Mouse (Mus musculus) spleen, adult 18-20 months (tissue): Measurements from ENCODE around the gene Trmt11.
"Not testable (repeated sequence)": the region's sequence is repeated elsewhere in the genome, so short reads cannot be mapped to it uniquely, and the experiment has no call there.

ENCODE experiments used
- DNase-seq, 2 experiments: peaks; one replicate each; pipeline ENCODE4 v3.0.0; 2022; ENCODE audit warnings: mixed read lengths in 2 of 2

Trmt11 gene

GRCm38 (mm10) chr10:30600542-30600966, at the start of gene Trmt11:
Gene Trmt11, minus strand, starts transcription at chr10:30600749.
- peak; percentile 72 to 84 for DNase-seq

- DNase-seq: no peak
Observed at GRCm38 (mm10) chr10:30647681-30648080, 47.1 kb upstream of the Trmt11 start.

DNA sequence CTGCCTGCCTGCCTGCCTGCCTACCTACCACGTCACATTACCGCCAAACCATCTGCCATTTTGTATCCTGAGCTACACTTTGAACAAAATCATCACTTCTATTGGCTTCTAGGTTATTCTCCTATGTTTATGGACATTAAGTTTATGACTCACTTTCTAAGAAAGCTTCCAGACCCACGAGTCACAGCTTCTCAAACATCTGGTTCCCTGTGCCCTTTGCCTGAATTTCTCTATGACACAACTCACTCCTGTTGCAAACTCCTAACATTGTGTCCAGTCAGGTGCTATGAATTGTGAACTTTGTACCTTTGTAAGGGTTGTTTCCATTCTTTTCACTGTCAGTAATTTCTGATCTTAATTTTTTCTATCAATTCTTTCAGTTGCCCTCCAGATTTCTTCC, 37.7 kb upstream of the Trmt11 start:
- DNase-seq: no peak

DNA sequence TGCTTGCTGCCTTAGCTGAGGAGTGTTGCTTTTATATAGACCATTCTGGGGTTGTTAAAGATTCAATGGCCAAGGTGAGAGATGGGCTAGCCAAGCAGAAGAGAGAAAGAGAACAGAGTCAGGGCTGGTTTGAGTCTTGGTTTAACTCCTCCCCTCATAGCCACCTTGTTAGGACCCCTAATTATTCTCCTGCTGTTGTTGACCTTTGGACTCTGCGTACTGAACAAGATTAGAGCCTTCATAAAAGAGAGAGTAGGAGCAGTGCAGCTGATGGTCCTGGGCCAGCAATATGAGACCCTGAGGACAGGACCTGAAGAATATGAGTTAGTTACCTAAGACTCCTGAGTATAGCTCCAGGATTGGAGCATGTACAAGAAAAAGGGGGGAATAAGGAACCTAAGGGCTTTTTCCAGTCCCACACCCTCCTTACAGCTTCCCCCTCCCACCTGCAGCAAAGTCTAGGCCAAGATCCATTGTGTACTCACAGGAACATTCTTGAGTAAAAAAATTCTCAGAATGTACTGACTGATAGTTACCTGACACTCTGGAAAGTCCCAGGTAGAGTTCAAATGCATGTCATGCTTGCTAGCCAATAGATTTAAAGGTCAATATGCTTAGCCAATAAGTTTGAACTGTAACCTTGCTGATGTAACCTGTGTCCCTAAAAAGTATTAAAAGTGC, 36.1 kb upstream of the Trmt11 start:
- DNase-seq: not testable (repeated sequence)

- no peak for DNase-seq
Observed at GRCm38 (mm10) chr10:30632718-30633117, 32.2 kb upstream of the Trmt11 start.

- DNase-seq: no peak
Observed at GRCm38 (mm10) chr10:30629977-30630376, 29.4 kb upstream of the Trmt11 start.

GRCm38 (mm10) chr10:30629513-30629912, 29.0 kb upstream of the Trmt11 start, which contains the start of gene Hint3:
Gene Hint3, minus strand, starts transcription at chr10:30629632.
- no peak for DNase-seq

DNA sequence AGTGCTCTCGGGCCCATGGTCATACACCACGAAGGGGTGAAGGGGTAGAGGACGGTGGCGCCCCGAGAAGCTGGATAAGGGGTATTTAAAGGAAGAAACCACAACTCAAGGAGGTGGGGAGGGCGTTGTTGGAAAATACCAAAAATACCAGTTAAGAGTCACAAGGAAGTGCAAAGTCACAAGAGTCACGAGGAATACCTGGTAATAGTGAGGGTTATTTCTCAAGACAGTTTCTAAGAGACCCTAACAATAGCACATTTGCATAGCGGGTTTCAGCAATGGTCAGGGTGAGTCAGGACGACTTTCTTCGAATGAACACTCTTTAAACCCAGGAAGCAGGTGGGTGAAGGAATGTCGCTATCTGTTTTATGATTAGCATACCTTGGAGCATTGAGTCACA, 27.9 kb upstream of the Trmt11 start:
- DNase-seq: not testable (repeated sequence)

DNA sequence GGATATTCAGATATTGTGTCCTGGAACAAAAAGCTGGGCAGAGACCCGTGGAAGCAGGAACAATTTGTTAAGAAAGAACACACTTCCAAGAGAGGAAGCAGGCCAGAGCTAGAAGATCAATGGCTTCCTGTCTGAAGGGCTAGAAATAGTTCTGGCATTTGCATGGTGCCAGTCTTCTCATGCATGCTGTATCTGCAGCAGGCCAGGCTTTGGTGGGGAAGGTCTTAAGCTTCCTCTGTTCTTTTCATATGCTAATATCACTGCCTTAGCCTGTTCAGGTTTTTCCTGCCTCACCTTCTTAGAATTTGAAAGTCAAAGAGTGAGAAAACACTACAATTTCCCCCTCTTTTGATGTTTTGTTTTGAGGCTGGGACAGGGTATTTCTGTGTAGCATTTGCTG, 27.0 kb upstream of the Trmt11 start:
- DNase-seq: no peak

GRCm38 (mm10) chr10:30624161-30625019, 23.8 kb upstream of the Trmt11 start:
- DNase-seq: no peak

DNA sequence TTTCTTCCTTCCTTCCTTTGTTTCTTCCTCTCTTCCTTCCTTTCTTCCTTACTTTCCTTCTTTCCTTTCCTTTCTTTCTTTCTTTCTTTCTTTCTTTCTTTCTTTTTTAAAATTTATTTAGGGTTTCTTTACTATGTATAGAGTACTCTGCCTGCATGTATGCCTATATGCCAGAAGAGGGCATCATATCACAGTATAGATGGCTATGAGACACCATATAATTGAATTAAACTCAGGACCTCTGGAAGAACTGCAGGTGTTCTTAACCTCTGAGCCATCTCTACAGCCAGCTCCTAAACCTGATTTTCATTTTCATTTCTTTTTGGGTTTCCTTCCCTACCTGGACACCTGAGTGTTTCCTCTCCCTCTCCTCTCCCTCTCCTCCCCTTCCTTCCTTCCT, 22.4 kb upstream of the Trmt11 start:
- DNase-seq: no peak

GRCm38 (mm10) chr10:30618918-30619210, 18.3 kb upstream of the Trmt11 start:
- no peak for DNase-seq

- DNase-seq: peak; percentile 95 to 97
Observed at GRCm38 (mm10) chr10:30618091-30618917, 17.8 kb upstream of the Trmt11 start.

DNA sequence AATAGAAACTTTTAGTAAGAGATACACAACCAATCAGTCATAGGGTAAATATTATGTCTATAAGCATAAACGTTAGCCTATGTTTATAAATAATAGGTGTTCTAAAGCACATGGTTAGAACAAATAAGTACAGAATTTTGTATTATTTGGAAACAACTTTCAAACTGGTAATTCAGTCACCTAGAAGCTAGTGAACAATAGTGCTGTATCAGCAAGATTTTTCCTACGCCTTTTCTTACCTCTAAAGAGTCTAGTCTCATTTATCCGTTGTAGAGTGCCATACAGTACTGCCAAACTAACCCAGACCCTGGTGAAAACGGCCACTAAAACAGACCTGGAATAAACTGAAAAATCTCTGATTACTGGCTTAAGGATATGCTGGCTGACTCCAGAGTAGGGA, 12.5 kb upstream of the Trmt11 start:
- no peak for DNase-seq

GRCm38 (mm10) chr10:30609614-30610013, 9.1 kb upstream of the Trmt11 start:
- no peak for DNase-seq

DNA sequence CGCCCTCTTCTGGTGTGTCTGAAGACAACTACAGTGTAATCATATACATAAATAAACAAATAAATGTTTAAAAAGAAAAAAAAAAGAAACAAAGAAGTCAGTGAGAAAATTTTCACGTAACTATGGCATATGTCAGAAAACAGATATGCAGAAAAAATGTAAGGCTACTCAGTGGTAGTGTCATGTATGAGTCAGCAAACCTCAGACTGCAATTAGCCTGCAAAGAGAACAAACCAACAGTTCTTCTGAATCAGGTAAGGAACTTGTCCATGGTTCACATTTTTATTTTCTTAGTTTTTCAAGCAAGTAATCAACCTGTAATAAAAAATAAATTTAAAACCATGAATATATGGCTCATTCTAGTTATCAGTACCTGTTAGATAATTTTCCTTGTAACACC, 7.6 kb upstream of the Trmt11 start:
- no peak for DNase-seq

DNA sequence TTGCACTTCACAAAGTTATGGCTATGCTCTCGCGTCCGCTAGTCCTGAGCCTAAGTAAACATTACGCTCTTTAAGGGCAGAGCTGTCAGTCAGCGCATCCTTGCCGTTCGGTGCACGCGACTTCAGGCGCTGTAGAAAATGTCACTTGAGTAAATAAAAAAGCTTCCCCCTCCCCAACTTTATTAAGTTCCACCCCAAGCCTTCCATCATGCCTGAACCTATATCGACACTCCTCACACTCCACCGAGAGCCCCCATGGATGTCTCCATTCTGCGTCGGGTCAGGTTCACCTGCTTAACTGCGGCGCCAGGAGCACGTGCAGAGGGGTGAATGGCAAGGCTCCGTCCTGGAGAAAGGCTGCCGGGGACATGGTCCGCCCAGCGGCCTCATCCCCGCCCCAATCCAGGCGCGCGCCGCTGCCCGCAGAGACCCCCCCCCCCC, 435 bp downstream of the Trmt11 start:
- no peak for DNase-seq

DNA sequence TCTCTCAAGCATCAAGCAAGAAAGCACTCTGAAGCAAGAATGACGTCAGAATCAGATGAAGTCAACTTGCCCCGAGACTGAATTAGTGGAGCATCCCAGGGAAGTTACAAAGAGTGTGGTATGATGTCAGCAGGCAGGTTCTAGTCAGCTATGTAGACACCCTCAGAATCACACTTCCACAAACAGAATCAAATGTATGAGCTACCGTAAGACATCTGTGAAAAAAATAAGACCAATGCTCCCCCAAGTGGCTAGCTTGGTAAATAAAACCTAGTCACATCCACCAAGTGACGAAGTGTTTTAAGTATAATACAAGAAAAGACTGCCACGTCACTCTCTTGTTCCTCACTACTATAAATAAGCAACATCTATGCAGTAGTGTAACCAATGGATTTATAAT, 13.5 kb downstream of the Trmt11 start:
- no peak for DNase-seq

GRCm38 (mm10) chr10:30585691-30586090, 14.9 kb downstream of the Trmt11 start:
- no peak for DNase-seq

DNA sequence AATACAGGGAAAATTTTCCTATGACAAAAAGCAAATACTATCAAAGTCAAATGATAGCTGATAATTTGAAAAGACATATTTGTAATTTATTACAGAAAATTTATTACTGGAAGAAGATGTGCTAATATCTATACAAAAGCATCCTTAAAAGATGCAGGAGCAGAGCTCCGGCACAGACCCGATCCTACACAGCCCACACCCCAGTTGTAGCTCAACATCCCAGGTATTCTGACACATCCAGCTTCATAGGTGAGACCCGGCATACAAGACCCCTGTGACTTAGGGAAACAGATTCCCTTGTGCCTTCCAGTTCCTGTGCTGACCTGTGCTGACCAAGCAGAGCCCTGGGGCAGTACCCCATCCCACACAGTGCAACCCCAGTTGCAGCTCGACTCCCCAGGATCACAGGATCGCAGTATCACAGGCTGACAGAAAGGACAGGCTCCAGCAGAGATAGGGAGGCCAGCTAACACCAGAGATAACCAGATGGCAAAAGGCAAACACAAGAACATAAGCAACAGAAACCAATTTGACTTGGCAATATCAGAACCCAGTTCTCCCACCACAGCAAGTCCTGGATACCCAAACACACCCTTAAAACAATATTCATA, 22.8 kb downstream of the Trmt11 start:
- DNase-seq: no peak

GRCm38 (mm10) chr10:30566364-30566763, 34.2 kb downstream of the Trmt11 start:
- no peak for DNase-seq

- no peak for DNase-seq
Observed at GRCm38 (mm10) chr10:30564651-30565050, 35.9 kb downstream of the Trmt11 start.
